In the genomic region with DNA sequence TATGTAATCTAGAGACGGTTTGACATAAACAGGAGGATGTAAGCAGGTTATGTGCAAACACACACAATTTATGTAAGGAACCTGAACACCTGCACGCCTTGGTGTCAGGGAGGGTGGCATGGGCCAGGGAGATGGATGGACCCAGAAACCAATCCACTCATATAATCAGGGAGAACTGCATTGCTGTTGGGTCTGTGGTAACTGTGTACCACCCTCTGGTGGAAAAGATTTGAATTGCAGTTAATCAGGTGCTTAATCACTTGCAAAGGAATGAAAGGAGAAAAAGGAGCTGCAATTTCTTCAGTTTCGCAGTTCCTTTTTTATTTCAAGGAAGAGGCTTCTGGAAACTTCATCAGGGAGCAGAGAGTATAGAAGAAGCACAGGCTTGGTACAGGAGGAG, we compare ENCODE assay signal across 9 mouse cellular contexts. TPM values are rescaled to one million over a fixed set of nuclear protein-coding genes. Genes with fewer than 3 reads are reported as not detected.
DNase-seq lines count a peak whose midpoint lies in the region; ATAC-seq and TF ChIP-seq lines count a peak whose summit lies in the region.
"Had no signal": no experiment of that assay in that cellular context is flagged by ENCODE, and none has a peak within 500 bp of the region (broad histone marks: within the 10 kb centered on the region; RNA-seq: fewer than 3 reads in every experiment).

No protein-coding gene starts in this region.

- TF ChIP-seq EP300 in heart, adult 2 months (IDR thresholded peaks at IDR 0.05; ENCODE audit: insufficient read depth, low read depth, low read length), result no peak

- no peak for TF ChIP-seq POLR2A in heart, adult 2 months (IDR thresholded peaks at IDR 0.05; ENCODE audit: insufficient read depth, low read depth, low read length)

- peak; percentile 77 for TF ChIP-seq CTCF in heart, adult 2 months (IDR thresholded peaks at IDR 0.05)

- DNase-seq in heart, adult 2 months, result no peak
- DNase-seq in heart, postnatal 4 days, result no peak
- DNase-seq in midbrain, embryonic 11.5 days (ENCODE audit: low spot score, missing footprints), result peak; percentile 93
- DNase-seq in gastrocnemius, postnatal 36 days, result no peak

- 62% methylated on average over 3 of the region's 3 CpGs for WGBS in heart, adult 2 months
- 76% methylated on average over 3 of the region's 3 CpGs for WGBS in midbrain, embryonic 11.5 days
- 73% methylated on average over 3 of the region's 3 CpGs for WGBS in midbrain, embryonic 13.5 days

- no peak overlapping the region for H3K4me3 ChIP-seq in heart, adult 2 months
- H3K4me3 ChIP-seq in midbrain, embryonic 11.5 days (ENCODE audit: low read depth, low read length), result no peak overlapping the region
- no peak overlapping the region for H3K4me3 ChIP-seq in midbrain, embryonic 13.5 days (replicated peaks)

- no peaks in the 10 kb centered on the region for H3K36me3 ChIP-seq in heart, adult 2 months (ENCODE audit: control insufficient read depth, insufficient read depth, low read length)
- H3K36me3 ChIP-seq in midbrain, embryonic 11.5 days (ENCODE audit: control insufficient read depth, insufficient read depth, low read length), result no peaks in the 10 kb centered on the region
- H3K36me3 ChIP-seq in midbrain, embryonic 13.5 days, result no peaks in the 10 kb centered on the region

- intact Hi-C loops in heart, adult 2 months (cut with DNase I), result loop anchor here (1.0 to 5.0 kb wide), 2 partner anchors 17 to 241 kb away; no protein-coding TSS in a partner anchor
- intact Hi-C loops in gastrocnemius, postnatal 36 days (cut with DNase I), result loop anchor here (5.0 kb wide), 1 partner anchor 151 kb away; no protein-coding TSS in a partner anchor

- ATAC-seq in midbrain, embryonic 11.5 days (ENCODE audit: low FRiP score), result no peak
- no peak for ATAC-seq in midbrain, embryonic 13.5 days
- peak; percentile 89 for ATAC-seq in common myeloid progenitor, adult 5-6 weeks (replicated peaks; ENCODE audit: low read depth, poor library complexity, severe bottlenecking)
- ATAC-seq in megakaryocyte-erythroid progenitor cell, adult 5-6 weeks (replicated peaks; ENCODE audit: low FRiP score, low TSS enrichment, poor library complexity, severe bottlenecking), result peak; percentile 65; the same call in 1 of the 2 replicates
- ATAC-seq in inflammation-experienced regulatory T-cells, adult 6 months, result no peak

- H3K4me1 ChIP-seq in heart, adult 2 months (ENCODE audit: control insufficient read depth, insufficient read depth, low read length), result no peaks in the 10 kb centered on the region
- no peaks in the 10 kb centered on the region for H3K4me1 ChIP-seq in midbrain, embryonic 11.5 days (ENCODE audit: control insufficient read depth, insufficient read depth, low read length)
- no peaks in the 10 kb centered on the region for H3K4me1 ChIP-seq in midbrain, embryonic 13.5 days (replicated peaks)

- H3K27ac ChIP-seq in heart, adult 2 months, result no peak overlapping the region
- no peak overlapping the region for H3K27ac ChIP-seq in midbrain, embryonic 11.5 days (ENCODE audit: low read depth, low read length)
- H3K27ac ChIP-seq in midbrain, embryonic 13.5 days, result no peak overlapping the region

- no peak overlapping the region for H3K4me2 ChIP-seq in midbrain, embryonic 11.5 days
- H3K4me2 ChIP-seq in midbrain, embryonic 13.5 days (replicated peaks), result no peak overlapping the region

- H3K9me3 ChIP-seq in midbrain, embryonic 11.5 days (ENCODE audit: control insufficient read depth, low read length), result no peaks in the 10 kb centered on the region
- no peaks in the 10 kb centered on the region for H3K9me3 ChIP-seq in midbrain, embryonic 13.5 days

- H3K9ac ChIP-seq in heart, adult 2 months (ENCODE audit: low read depth, low read length), result no peak overlapping the region
- H3K9ac ChIP-seq in midbrain, embryonic 11.5 days (ENCODE audit: low read length), result no peak overlapping the region
- H3K9ac ChIP-seq in midbrain, embryonic 13.5 days (replicated peaks), result no peak overlapping the region

- no peaks in the 10 kb centered on the region for H3K27me3 ChIP-seq in heart, adult 2 months (ENCODE audit: control insufficient read depth, insufficient read depth, low read length)
- no peaks in the 10 kb centered on the region for H3K27me3 ChIP-seq in midbrain, embryonic 11.5 days (ENCODE audit: control insufficient read depth, insufficient read depth, low read length)
- no peaks in the 10 kb centered on the region for H3K27me3 ChIP-seq in midbrain, embryonic 13.5 days

- H3K79me2 ChIP-seq in heart, adult 2 months (replicated peaks; ENCODE audit: control insufficient read depth, insufficient read depth, low read length), result no peaks in the 10 kb centered on the region

RNA-seq across cellular contexts. Expression of a gene that starts 46.9 kb away (rescaled TPM):
- not detected for total RNA-seq in heart, adult 2 months (2021)
- polyA plus RNA-seq in heart, adult 2 months (2012; rRNA removed), result not detected in 2 replicates
- not detected for total RNA-seq in heart, postnatal 4 days (2021)
- polyA plus RNA-seq in midbrain, embryonic 11.5 days (2014; fragmentation: Nextera tagmentation; extraction: Ambion mirVana), result not detected in 2 replicates
- polyA plus RNA-seq in midbrain, embryonic 13.5 days (2015; fragmentation: Nextera tagmentation; extraction: Ambion mirVana), result not detected in 2 replicates
- total RNA-seq in common myeloid progenitor, adult 5-6 weeks (2017), result not detected in 2 replicates
- not detected in 2 replicates for total RNA-seq in megakaryocyte-erythroid progenitor cell, adult 5-6 weeks (2014; fragmentation: Nextera tagmentation)
- not detected in 2 replicates for total RNA-seq in megakaryocyte-erythroid progenitor cell, adult 5-6 weeks (2017)
- polyA plus RNA-seq in inflammation-experienced regulatory T-cells, adult 6 months (2017; shearing (Covaris generic)), result not detected
- not detected for total RNA-seq in gastrocnemius, postnatal 36 days (2021)
- total RNA-seq: left cerebral cortex, adult 18-20 months had no signal

Comparison
In these comparisons a context has a peak if more than half of its experiments do, and no peak if none do; other contexts are left out.
1. ATAC-seq: peak in common myeloid progenitor, adult 5-6 weeks (single experiment) and megakaryocyte-erythroid progenitor cell, adult 5-6 weeks (single experiment); none in midbrain, embryonic 11.5 days (single experiment), midbrain, embryonic 13.5 days (single experiment) and inflammation-experienced regulatory T-cells, adult 6 months (single experiment).